Mouse (Mus musculus) forebrain, embryonic 10.5 days (tissue): ENCODE measurements around the gene Parn. TPM values are rescaled to one million over a fixed set of nuclear protein-coding genes. Genes with fewer than 3 reads are reported as not detected.

Source experiments
- DNase-seq: peaks from one replicate; pipeline ENCODE4 v3.0.0-alpha.2; 2017; ENCODE audit warnings: low spot score; ENCODE audit errors: extremely low spot score
- H3K27ac ChIP-seq: fragments of 300-500 bp; sonication (generic); 2 replicates; pipeline ENCODE4 v1.5.1; 2016; ENCODE audit warnings: mild to moderate bottlenecking
- H3K27me3 ChIP-seq: fragments of 300-500 bp; sonication (generic); 2 replicates; pipeline ENCODE4 v1.6.1; 2016; ENCODE audit warnings: mild to moderate bottlenecking; ENCODE audit not compliant: poor library complexity, severe bottlenecking
- H3K36me3 ChIP-seq: fragments of 300-500 bp; sonication (generic); replicated peaks from 2 replicates; pipeline ENCODE4 v1.6.1; 2016; ENCODE audit warnings: mild to moderate bottlenecking, moderate library complexity
- H3K4me1 ChIP-seq: fragments of 300-500 bp; sonication (generic); 2 replicates; pipeline ENCODE4 v1.6.1; 2016
- H3K4me3 ChIP-seq: fragments of 300-500 bp; sonication (generic); 2 replicates; pipeline ENCODE4 v1.5.1; 2016; ENCODE audit warnings: mild to moderate bottlenecking, moderate library complexity
- H3K9me3 ChIP-seq: fragments of 300-500 bp; sonication (generic); 2 replicates; pipeline ENCODE4 v1.6.1; 2016; ENCODE audit warnings: mild to moderate bottlenecking, moderate library complexity
- WGBS: fragments of 180-500 bp; shearing (Covaris S2); methylation state at CpG from one replicate; pipeline ENCODE4 v1.1.7; 2016; 5-methylcytosine and 5-hydroxymethylcytosine counted together
- polyA plus RNA-seq: library from polyadenylated mRNA; unstranded; fragments of >200 nt; fragmentation: Nextera tagmentation; extraction: Ambion mirVana; gene quantifications from 2 replicates; pipeline ENCODE4 v1.2.1, GENCODE M21; 2016

The Parn gene
- polyA plus RNA-seq, 1 experiment from 2014 or later: 46.4 TPM

GRCm38 (mm10) chr16:13538213-13538932 is 129.6 kb downstream of the Parn start:
- H3K36me3 ChIP-seq: peaks cover 13% of the 10 kb centered on the region; the same call in 1 of the 2 replicates
- H3K4me3 ChIP-seq: no peak overlapping the region
- WGBS: 80% methylated on average over 13 of the region's 13 CpGs

GRCm38 (mm10) chr16:13536404-13536803 is 131.6 kb downstream of the Parn start:
- no peaks in the 10 kb centered on the region for H3K9me3 ChIP-seq
- H3K4me1 ChIP-seq: peaks cover 18% of the 10 kb centered on the region
- no peak for DNase-seq
- no peaks in the 10 kb centered on the region for H3K27me3 ChIP-seq
- WGBS: 89% methylated on average over 7 of the region's 7 CpGs
- H3K27ac ChIP-seq: no peak overlapping the region
- no peak overlapping the region for H3K4me3 ChIP-seq
- peaks cover 10% of the 10 kb centered on the region; the same call in 1 of the 2 replicates for H3K36me3 ChIP-seq

More at GRCm38 (mm10) chr16:13538213-13538932, 129.6 kb downstream of the Parn start:
- no peak for DNase-seq
- Histone ChIP-seq H3K27ac (0 out of 2 replicates have a peak overlapping the region, but pooled peaks have one; percentile 26), H3K4me1 (peaks cover 18% of the 10 kb centered on the region), H3K27me3 (no peaks in the 10 kb centered on the region), H3K9me3 (no peaks in the 10 kb centered on the region)

GRCm38 (mm10) chr16:13535856-13536255 is 132.1 kb downstream of the Parn start:
- H3K36me3 ChIP-seq: peaks cover 6% of the 10 kb centered on the region; the same call in 1 of the 2 replicates
- WGBS: 87% methylated on average over 12 of the region's 12 CpGs
- no peaks in the 10 kb centered on the region for H3K27me3 ChIP-seq
- no peak for DNase-seq
- peaks cover 18% of the 10 kb centered on the region for H3K4me1 ChIP-seq
- H3K9me3 ChIP-seq: no peaks in the 10 kb centered on the region
- H3K27ac ChIP-seq: no peak overlapping the region
- no peak overlapping the region for H3K4me3 ChIP-seq

- no peak for DNase-seq
- Histone ChIP-seq H3K4me3 (no peak overlapping the region), H3K36me3 (no peaks in the 10 kb centered on the region), H3K27ac (no peak overlapping the region), H3K4me1 (no peaks in the 10 kb centered on the region), H3K27me3 (no peaks in the 10 kb centered on the region), H3K9me3 (no peaks in the 10 kb centered on the region)
These were observed 135.1 kb downstream of the Parn start for GRCm38 (mm10) chr16:13532840-13533239.

- Histone ChIP-seq H3K9me3 (no peaks in the 10 kb centered on the region), H3K4me1 (no peaks in the 10 kb centered on the region), H3K4me3 (no peak overlapping the region), H3K36me3 (no peaks in the 10 kb centered on the region), H3K27ac (no peak overlapping the region), H3K27me3 (no peaks in the 10 kb centered on the region)
- DNase-seq: no peak
- WGBS: 85% methylated on average over 5 of the region's 5 CpGs
These were observed 136.7 kb downstream of the Parn start for GRCm38 (mm10) chr16:13531279-13531678.

- H3K4me1 ChIP-seq: no peaks in the 10 kb centered on the region
- no peak overlapping the region for H3K27ac ChIP-seq
- no peak overlapping the region for H3K4me3 ChIP-seq
- H3K27me3 ChIP-seq: no peaks in the 10 kb centered on the region
- DNase-seq: no peak
- 83% methylated on average over 6 of the region's 6 CpGs for WGBS
- H3K36me3 ChIP-seq: no peaks in the 10 kb centered on the region
- H3K9me3 ChIP-seq: no peaks in the 10 kb centered on the region
These were observed 146.6 kb downstream of the Parn start for GRCm38 (mm10) chr16:13521359-13521758.

GRCm38 (mm10) chr16:13520301-13520700 is 147.7 kb downstream of the Parn start:
- 85% methylated on average over 6 of the region's 6 CpGs for WGBS
- Histone ChIP-seq H3K4me3 (no peak overlapping the region), H3K9me3 (no peaks in the 10 kb centered on the region), H3K36me3 (no peaks in the 10 kb centered on the region), H3K4me1 (no peaks in the 10 kb centered on the region), H3K27ac (no peak overlapping the region), H3K27me3 (no peaks in the 10 kb centered on the region)
- no peak for DNase-seq

- H3K4me1 ChIP-seq: no peaks in the 10 kb centered on the region
- DNase-seq: no peak
- no peak overlapping the region for H3K27ac ChIP-seq
- H3K9me3 ChIP-seq: no peaks in the 10 kb centered on the region
- whole genome bisulfite sequencing: 53% methylated on average over 3 of the region's 3 CpGs
- no peaks in the 10 kb centered on the region for H3K27me3 ChIP-seq
- H3K4me3 ChIP-seq: no peak overlapping the region
- H3K36me3 ChIP-seq: no peaks in the 10 kb centered on the region
These were observed 151.8 kb downstream of the Parn start for GRCm38 (mm10) chr16:13516214-13516613.

- Histone ChIP-seq H3K27me3 (no peaks in the 10 kb centered on the region), H3K27ac (no peak overlapping the region), H3K4me3 (no peak overlapping the region), H3K9me3 (no peaks in the 10 kb centered on the region), H3K4me1 (no peaks in the 10 kb centered on the region), H3K36me3 (no peaks in the 10 kb centered on the region)
- WGBS: 94% methylated on average over 7 of the region's 7 CpGs
- DNase-seq: no peak
These were observed 152.4 kb downstream of the Parn start for GRCm38 (mm10) chr16:13515524-13515923.

- no peaks in the 10 kb centered on the region for H3K27me3 ChIP-seq
- no peaks in the 10 kb centered on the region for H3K9me3 ChIP-seq
- DNase-seq: no peak
- no peaks in the 10 kb centered on the region for H3K36me3 ChIP-seq
- H3K27ac ChIP-seq: no peak overlapping the region
- H3K4me3 ChIP-seq: no peak overlapping the region
- H3K4me1 ChIP-seq: no peaks in the 10 kb centered on the region
- WGBS: 81% methylated on average over 5 of the region's 5 CpGs
These were observed 162.9 kb downstream of the Parn start for GRCm38 (mm10) chr16:13505055-13505454.

GRCm38 (mm10) chr16:13504476-13504875 is 163.5 kb downstream of the Parn start:
- 91% methylated on average over 3 of the region's 3 CpGs for WGBS
- Histone ChIP-seq H3K4me3 (no peak overlapping the region), H3K27ac (no peak overlapping the region), H3K9me3 (no peaks in the 10 kb centered on the region), H3K27me3 (no peaks in the 10 kb centered on the region), H3K4me1 (no peaks in the 10 kb centered on the region), H3K36me3 (no peaks in the 10 kb centered on the region)
- DNase-seq: no peak

- H3K4me1 ChIP-seq: no peaks in the 10 kb centered on the region
- no peaks in the 10 kb centered on the region for H3K27me3 ChIP-seq
- no peak overlapping the region for H3K27ac ChIP-seq
- no peak overlapping the region for H3K4me3 ChIP-seq
- 72% methylated on average over 3 of the region's 3 CpGs for WGBS
- DNase-seq: no peak
- no peaks in the 10 kb centered on the region for H3K9me3 ChIP-seq
- no peaks in the 10 kb centered on the region for H3K36me3 ChIP-seq
These were observed 169.0 kb downstream of the Parn start for GRCm38 (mm10) chr16:13498923-13499322.

- H3K9me3 ChIP-seq: no peaks in the 10 kb centered on the region
- no peak for DNase-seq
- no peaks in the 10 kb centered on the region for H3K27me3 ChIP-seq
- H3K36me3 ChIP-seq: no peaks in the 10 kb centered on the region
- H3K4me3 ChIP-seq: no peak overlapping the region
- H3K27ac ChIP-seq: no peak overlapping the region
- no peaks in the 10 kb centered on the region for H3K4me1 ChIP-seq
- 90% methylated on average over 3 of the region's 3 CpGs for WGBS
These were observed 174.0 kb downstream of the Parn start for GRCm38 (mm10) chr16:13493981-13494380.
